Mouse (Mus musculus) intestine, postnatal 0 days (tissue): ENCODE measurements around the gene Rhd. TPM values are rescaled to one million over a fixed set of nuclear protein-coding genes. Genes with fewer than 3 reads are reported as not detected.

Experiments used
- ATAC-seq: fragments of 200-750 bp; cut with Nextera tagmentation; 2 replicates; pipeline ENCODE4 v1.8.0; 2017; ENCODE audit warnings: mild to moderate bottlenecking, moderate TSS enrichment, moderate library complexity
- H3K27ac ChIP-seq: fragments of 300-500 bp; sonication (generic); 2 replicates; pipeline ENCODE4 v1.5.1; 2014; ENCODE audit warnings: mild to moderate bottlenecking, low read depth, low read length, moderate library complexity
- H3K27me3 ChIP-seq: fragments of 300-500 bp; sonication (generic); replicated peaks from 2 replicates; pipeline ENCODE4 v1.6.1; 2014; ENCODE audit warnings: low read length, mixed read lengths; ENCODE audit not compliant: control insufficient read depth, insufficient read depth
- H3K36me3 ChIP-seq: fragments of 300-500 bp; sonication (generic); 2 replicates; pipeline ENCODE4 v1.6.1; 2014; ENCODE audit warnings: mild to moderate bottlenecking, moderate library complexity; ENCODE audit not compliant: control insufficient read depth, insufficient read depth
- H3K4me1 ChIP-seq: fragments of 300-500 bp; sonication (generic); replicated peaks from 2 replicates; pipeline ENCODE4 v1.6.1; 2014; ENCODE audit warnings: antibody characterized with exemption, low read length, mixed read lengths; ENCODE audit not compliant: control insufficient read depth, insufficient read depth
- H3K4me2 ChIP-seq: fragments of 300-500 bp; sonication (generic); replicated peaks from 2 replicates; pipeline ENCODE4 v1.6.1; 2014; ENCODE audit warnings: low read depth, mild to moderate bottlenecking, moderate library complexity
- H3K4me3 ChIP-seq: fragments of 300-500 bp; sonication (generic); 2 replicates; pipeline ENCODE4 v1.5.1; 2014; ENCODE audit warnings: low read depth, low read length
- H3K9ac ChIP-seq: fragments of 300-500 bp; sonication (generic); 2 replicates; pipeline ENCODE4 v1.6.1; 2014; ENCODE audit warnings: mild to moderate bottlenecking, low read depth, low read length
- H3K9me3 ChIP-seq: fragments of 300-500 bp; sonication (generic); 2 replicates; pipeline ENCODE4 v1.6.1; 2016; ENCODE audit warnings: mixed run types; ENCODE audit not compliant: control insufficient read depth
- CTCF ChIP-seq: sonication (generic); IDR thresholded peaks from 2 replicates; pipeline ENCODE4 v1.5.1; 2016; ENCODE audit warnings: low read depth, mild to moderate bottlenecking, control low read depth, antibody characterized with exemption, moderate library complexity
- WGBS: fragments of 180-500 bp; shearing (Covaris S2); extraction: QIAGEN DNeasy Blood & Tissue Kit; methylation state at CpG from one replicate; pipeline ENCODE4 v1.1.7; 2014; 5-methylcytosine and 5-hydroxymethylcytosine counted together
- polyA plus RNA-seq: library from polyadenylated mRNA; unstranded; fragments of >200 nt; fragmentation: Nextera tagmentation; extraction: Ambion mirVana; gene quantifications from 2 replicates; pipeline ENCODE4 v1.2.1, GENCODE M21; 2015

The Rhd gene
- polyA plus RNA-seq, 1 experiment from 2014 or later, result 0.10 TPM

- Histone ChIP-seq H3K9ac (no peak overlapping the region), H3K4me1 (no peaks in the 10 kb centered on the region), H3K27me3 (peaks cover 24% of the 10 kb centered on the region), H3K4me2 (no peak overlapping the region), H3K9me3 (no peaks in the 10 kb centered on the region), H3K4me3 (no peak overlapping the region), H3K27ac (no peak overlapping the region), H3K36me3 (no peaks in the 10 kb centered on the region)
- WGBS, result 44% methylated on average over 27 of the region's 27 CpGs
- ATAC-seq, result no peak
- TF ChIP-seq CTCF, result no peak
Observed at GRCm38 (mm10) chr4:134943758-134944538, 79.6 kb downstream of the Rhd start.

Other genes starting within 250 kb of the Rhd start
- 1.7 TPM in 2 replicates for gene Man1c1, start 160.2 kb upstream of the Rhd start, polyA plus RNA-seq
- 18.0 and 18.1 TPM in 2 replicates for gene Ldlrap1, start 96.5 kb upstream of the Rhd start, polyA plus RNA-seq
- gene Maco1, start 11.2 kb upstream of the Rhd start, polyA plus RNA-seq, result 18.5 and 19.0 TPM in 2 replicates
- gene Tmem50a, start 50.5 kb downstream of the Rhd start, polyA plus RNA-seq, result 129 and 136 TPM in 2 replicates
- gene Rsrp1, start 59.1 kb downstream of the Rhd start, polyA plus RNA-seq, result 252 and 263 TPM in 2 replicates
- gene Syf2, start 66.4 kb downstream of the Rhd start, polyA plus RNA-seq, result 76.2 and 88.6 TPM in 2 replicates